9 mouse cellular contexts compared by ENCODE assay signal in genomic region chr14:56304149-56304548, GRCm38 (mm10). TPM values are rescaled to one million over a fixed set of nuclear protein-coding genes. Genes with fewer than 3 reads are reported as not detected.
A peak's percentile ranks its signal among the peaks of the same experiment; 100 is the strongest.
DNase-seq lines count a peak whose midpoint lies in the region; ATAC-seq and TF ChIP-seq lines count a peak whose summit lies in the region.
"Had no signal": no experiment of that assay in that cellular context is flagged by ENCODE, and none has a peak within 500 bp of the region (broad histone marks: within the 10 kb centered on the region; RNA-seq: fewer than 3 reads in every experiment).

No protein-coding gene starts in this region.

- H3K27me3 ChIP-seq in heart, embryonic 14.5 days (ENCODE audit: control insufficient read depth, insufficient read depth, low read length), result no peaks in the 10 kb centered on the region
- H3K27me3 ChIP-seq in heart, embryonic 11.5 days (ENCODE audit: control insufficient read depth, insufficient read depth, low read length), result no peaks in the 10 kb centered on the region
- no peaks in the 10 kb centered on the region for H3K27me3 ChIP-seq in C2C12 (ENCODE audit: control insufficient read depth, insufficient read depth, insufficient read length)
- no peaks in the 10 kb centered on the region for H3K27me3 ChIP-seq in heart, embryonic 16.5 days (ENCODE audit: control insufficient read depth, insufficient read depth, low read length)
- no peaks in the 10 kb centered on the region for H3K27me3 ChIP-seq in lung, embryonic 15.5 days
- no peaks in the 10 kb centered on the region for H3K27me3 ChIP-seq in splenic B cell, adult 2 months (ENCODE audit: control insufficient read depth, insufficient read depth, low read length, poor library complexity, severe bottlenecking)

- no peak overlapping the region for H3K9ac ChIP-seq in heart, embryonic 14.5 days (ENCODE audit: low read length)
- H3K9ac ChIP-seq in heart, embryonic 11.5 days (ENCODE audit: low read depth, low read length), result no peak overlapping the region
- H3K9ac ChIP-seq in heart, embryonic 16.5 days (ENCODE audit: low read length), result no peak overlapping the region
- H3K9ac ChIP-seq in lung, embryonic 15.5 days, result no peak overlapping the region

- no peaks in the 10 kb centered on the region for H3K79me2 ChIP-seq in C2C12 (ENCODE audit: control insufficient read depth, insufficient read depth)

- H3K27ac ChIP-seq in heart, embryonic 14.5 days (replicated peaks in 1 of 2; ENCODE audit: control insufficient read depth in 1 of 2, insufficient read depth in 1 of 2, low read depth in 2 of 2, low read length in 2 of 2), result no peak overlapping the region
- H3K27ac ChIP-seq in heart, embryonic 11.5 days (ENCODE audit: low read depth, low read length), result no peak overlapping the region
- no peak overlapping the region for H3K27ac ChIP-seq in heart, embryonic 16.5 days (ENCODE audit: low read length)
- no peak overlapping the region for H3K27ac ChIP-seq in lung, embryonic 15.5 days

- no peaks in the 10 kb centered on the region for H3K36me3 ChIP-seq in heart, embryonic 14.5 days (ENCODE audit: control insufficient read depth, insufficient read depth, low read length)
- H3K36me3 ChIP-seq in heart, embryonic 11.5 days (ENCODE audit: control insufficient read depth, insufficient read depth, low read length), result no peaks in the 10 kb centered on the region
- H3K36me3 ChIP-seq in C2C12 (ENCODE audit: control insufficient read depth, insufficient read depth), result no peaks in the 10 kb centered on the region
- H3K36me3 ChIP-seq in heart, embryonic 16.5 days (ENCODE audit: control insufficient read depth, insufficient read depth), result no peaks in the 10 kb centered on the region
- H3K36me3 ChIP-seq in lung, embryonic 15.5 days, result no peaks in the 10 kb centered on the region
- no peaks in the 10 kb centered on the region for H3K36me3 ChIP-seq in splenic B cell, adult 2 months (ENCODE audit: control insufficient read depth, insufficient read depth, low read length, poor library complexity, severe bottlenecking)

- no peaks in the 10 kb centered on the region for H3K79me3 ChIP-seq in C2C12 (ENCODE audit: low read depth)

- H3ac ChIP-seq in C2C12 (ENCODE audit: control insufficient read depth, insufficient read length, low read depth), result no peak overlapping the region

- WGBS in heart, embryonic 14.5 days, result 0% methylated on average over 4 of the region's 4 CpGs
- under 1% methylated on average over 4 of the region's 4 CpGs for WGBS in heart, embryonic 11.5 days (ENCODE audit: insufficient replicate concordance)
- WGBS in heart, embryonic 16.5 days, result 2% methylated on average over 4 of the region's 4 CpGs
- WGBS in lung, embryonic 15.5 days, result 0% methylated on average over 4 of the region's 4 CpGs

- H3K9me3 ChIP-seq in heart, embryonic 14.5 days (ENCODE audit: control insufficient read depth, low read length), result no peaks in the 10 kb centered on the region
- no peaks in the 10 kb centered on the region for H3K9me3 ChIP-seq in heart, embryonic 11.5 days (replicated peaks; ENCODE audit: control insufficient read depth, low read length)
- H3K9me3 ChIP-seq in heart, embryonic 16.5 days (replicated peaks; ENCODE audit: control insufficient read depth, low read length), result no peaks in the 10 kb centered on the region
- no peaks in the 10 kb centered on the region for H3K9me3 ChIP-seq in lung, embryonic 15.5 days

- peak; percentile 5 for TF ChIP-seq CTCF in C2C12 (IDR thresholded peaks at IDR 0.05; ENCODE audit: control insufficient read depth, insufficient read depth, insufficient read length)

- ATAC-seq in heart, embryonic 14.5 days (ENCODE audit: insufficient number of reproducible peaks, insufficient read depth, low FRiP score, low read depth), result no peak
- ATAC-seq in heart, embryonic 11.5 days (replicated peaks; ENCODE audit: insufficient number of reproducible peaks, low FRiP score, low TSS enrichment), result no peak
- no peak for ATAC-seq in heart, embryonic 16.5 days (replicated peaks; ENCODE audit: extremely low read depth, insufficient read depth, low FRiP score)
- no peak for ATAC-seq in lung, embryonic 15.5 days (ENCODE audit: borderline replicate concordance, extremely low read depth, low FRiP score, low TSS enrichment)

- DNase-seq in NIH3T3 (ENCODE audit: low read depth), result peak; percentile 72
- peak; percentile 58 for DNase-seq in splenic B cell, adult 2 months (ENCODE audit: low read depth, low spot score)
- no peak for DNase-seq in ovary, adult 18-20 months (ENCODE audit: low spot score)

- no peak overlapping the region for H3K4me3 ChIP-seq in heart, embryonic 14.5 days (ENCODE audit: control insufficient read depth in 1 of 2, insufficient read depth in 1 of 2, low read depth in 1 of 2, low read length in 2 of 2)
- H3K4me3 ChIP-seq in heart, embryonic 11.5 days (ENCODE audit: low read depth, low read length), result no peak overlapping the region
- no peak overlapping the region for H3K4me3 ChIP-seq in C2C12 (ENCODE audit: insufficient read depth, poor library complexity, severe bottlenecking)
- no peak overlapping the region for H3K4me3 ChIP-seq in heart, embryonic 16.5 days (ENCODE audit: low read length)
- no peak overlapping the region for H3K4me3 ChIP-seq in lung, embryonic 15.5 days
- H3K4me3 ChIP-seq: erythroblast, embryonic 14.5 days had no signal

- no peaks in the 10 kb centered on the region for H3K4me1 ChIP-seq in heart, embryonic 14.5 days (ENCODE audit: control insufficient read depth in 2 of 2, insufficient read depth in 2 of 2, low read length in 2 of 2)
- no peaks in the 10 kb centered on the region for H3K4me1 ChIP-seq in heart, embryonic 11.5 days (ENCODE audit: control insufficient read depth, insufficient read depth, low read length)
- H3K4me1 ChIP-seq in heart, embryonic 16.5 days (ENCODE audit: control insufficient read depth, insufficient read depth, low read length), result no peaks in the 10 kb centered on the region
- no peaks in the 10 kb centered on the region for H3K4me1 ChIP-seq in lung, embryonic 15.5 days

- peak overlapping the region; percentile 29 for H3K4me2 ChIP-seq in heart, embryonic 14.5 days (ENCODE audit: low read length)
- no peak overlapping the region for H3K4me2 ChIP-seq in heart, embryonic 11.5 days
- peak overlapping the region; percentile 28 for H3K4me2 ChIP-seq in heart, embryonic 16.5 days (ENCODE audit: low read depth, low read length)
- peak overlapping the region; percentile 33 for H3K4me2 ChIP-seq in lung, embryonic 15.5 days

TF ChIP-seq in C2C12, 6 proteins besides CTCF, POLR2A, EP300 and RAD21:
- TF ChIP-seq MYOG (IDR thresholded peaks at IDR 0.05; ENCODE audit: control insufficient read depth, extremely low read depth, insufficient read length) (no peak), CEBPB (IDR thresholded peaks at IDR 0.05; ENCODE audit: low read depth) (no peak), USF1 (IDR thresholded peaks at IDR 0.05; ENCODE audit: low read depth) (no peak), MAX (IDR thresholded peaks at IDR 0.05) (no peak), FOSL1 (IDR thresholded peaks at IDR 0.05; ENCODE audit: insufficient read depth, low read length, poor library complexity, severe bottlenecking) (no peak), MYOD1 (IDR thresholded peaks at IDR 0.05; ENCODE audit: control insufficient read depth, insufficient read length, low read depth) (no peak)

RNA-seq across cellular contexts. Expression of gene Gzmb, which starts 42.1 kb away (rescaled TPM):
- polyA plus RNA-seq in heart, embryonic 14.5 days (2014; fragmentation: Nextera tagmentation; extraction: Ambion mirVana), result not detected in 2 replicates
- not detected in 2 replicates for polyA plus RNA-seq in heart, embryonic 11.5 days (2014; fragmentation: Nextera tagmentation; extraction: Ambion mirVana)
- polyA plus RNA-seq in C2C12 (2012; fragmentation: generic; extraction: Trizol), result not detected
- 0.57 and 1.2 TPM in 2 replicates for polyA plus RNA-seq in heart, embryonic 16.5 days (2015; fragmentation: Nextera tagmentation; extraction: Ambion mirVana)
- polyA plus RNA-seq in lung, embryonic 15.5 days (2015; fragmentation: Nextera tagmentation; extraction: Ambion mirVana), result 1.2 and 1.6 TPM in 2 replicates
- polyA plus RNA-seq: erythroblast, embryonic 14.5 days had no signal
